Mouse (Mus musculus) colon, adult 2 months (tissue): Measurements from ENCODE around the gene Pus7l. TPM values are rescaled to one million over a fixed set of nuclear protein-coding genes. Genes with fewer than 3 reads are reported as not detected.

Experiments
- polyA plus RNA-seq: library from polyadenylated mRNA; depleted of rRNA; stranded (reverse); fragments of >200 nt; gene quantifications from 2 replicates; pipeline ENCODE4 v1.2.3, GENCODE M21; 2012; rRNA removed

The Pus7l gene
- 2.1 and 2.6 TPM in 2 replicates for polyA plus RNA-seq

GRCm38 (mm10) chr15:94543409-94544051, at the start of gene Pus7l, which contains the start of gene Irak4:
Pus7l (minus strand) TSS chr15:94543547.
Irak4 (plus strand) TSS chr15:94543643.

GRCm38 (mm10) chr15:94589219-94590075, 46.1 kb upstream of the Pus7l start, which contains the start of gene Twf1:
Twf1 (minus strand) TSS chr15:94589889.

Other genes starting within 250 kb of the Pus7l start
- 0.38 and 0.43 TPM in 2 replicates for gene Adamts20, start 78.1 kb downstream of the Pus7l start, polyA plus RNA-seq
- gene Irak4, start 96 bp upstream of the Pus7l start, polyA plus RNA-seq = 18.6 and 20.2 TPM in 2 replicates
- gene Twf1, start 46.3 kb upstream of the Pus7l start, polyA plus RNA-seq = 37.7 and 38.9 TPM in 2 replicates
- 2.3 and 3.1 TPM in 2 replicates for gene Tmem117, start 85.7 kb upstream of the Pus7l start, polyA plus RNA-seq